Mouse (Mus musculus): ENCODE measurements around the gene Tomt.

GRCm38 (mm10) chr7:101951648-101952047, 45.5 kb upstream of the Tomt start:
- TF ChIP-seq CTCF (conservative IDR thresholded peaks at IDR 0.05; ENCODE audit: insufficient read depth, insufficient read length, low read depth, low read length), result no peak
- no peak for TF ChIP-seq POLR2A (IDR thresholded peaks at IDR 0.05; ENCODE audit: low read depth, low read length)

All from kidney, adult 2 months (tissue).